Mouse (Mus musculus) embryonic facial prominence, embryonic 14.5 days (tissue): Measurements from ENCODE around the gene Tpm4. TPM values are rescaled to one million over a fixed set of nuclear protein-coding genes. Genes with fewer than 3 reads are reported as not detected.
A peak's percentile ranks its signal among the peaks of the same experiment; 100 is the strongest.

Experiments
- ATAC-seq: fragments of 200-750 bp; cut with Nextera tagmentation; 2 replicates; pipeline ENCODE4 v1.8.0; 2017; ENCODE audit warnings: low read depth, moderate number of reproducible peaks, moderate TSS enrichment
- DNase-seq: peaks from one replicate; pipeline ENCODE4 v3.0.0-alpha.2; 2015; ENCODE audit warnings: low spot score
- H3K27ac ChIP-seq: fragments of 300-500 bp; sonication (generic); replicated peaks from 2 replicates; pipeline ENCODE4 v1.5.1; 2014; ENCODE audit warnings: low read depth, mild to moderate bottlenecking, low read length, moderate library complexity
- H3K27me3 ChIP-seq: fragments of 300-500 bp; sonication (generic); replicated peaks from 2 replicates; pipeline ENCODE4 v1.6.1; 2014; ENCODE audit warnings: low read length; ENCODE audit not compliant: control insufficient read depth, insufficient read depth
- H3K36me3 ChIP-seq: fragments of 300-500 bp; sonication (generic); 2 replicates; pipeline ENCODE4 v1.6.1; 2014; ENCODE audit warnings: low read length, mixed read lengths; ENCODE audit not compliant: control insufficient read depth, insufficient read depth
- H3K4me1 ChIP-seq: fragments of 300-500 bp; sonication (generic); 2 replicates; pipeline ENCODE4 v1.6.1; 2014; ENCODE audit warnings: antibody characterized with exemption, low read length; ENCODE audit not compliant: control insufficient read depth, insufficient read depth
- H3K4me2 ChIP-seq: fragments of 300-500 bp; sonication (generic); 2 replicates; pipeline ENCODE4 v1.6.1; 2014; ENCODE audit warnings: low read depth, mild to moderate bottlenecking, low read length, moderate library complexity, mixed read lengths
- H3K4me3 ChIP-seq: fragments of 300-500 bp; sonication (generic); 2 replicates; pipeline ENCODE4 v1.5.1; 2014; ENCODE audit warnings: low read depth, mild to moderate bottlenecking, low read length
- H3K9ac ChIP-seq: fragments of 300-500 bp; sonication (generic); 2 replicates; pipeline ENCODE4 v1.6.1; 2014; ENCODE audit warnings: low read depth, mild to moderate bottlenecking, low read length, moderate library complexity, mixed read lengths
- H3K9me3 ChIP-seq: fragments of 300-500 bp; sonication (generic); 2 replicates; pipeline ENCODE4 v1.6.1; 2016; ENCODE audit warnings: low read length; ENCODE audit not compliant: control insufficient read depth
- WGBS: fragments of 180-500 bp; shearing (Covaris S2); extraction: QIAGEN DNeasy Blood & Tissue Kit; methylation state at CpG from one replicate; pipeline ENCODE4 v1.1.7; 2014; 5-methylcytosine and 5-hydroxymethylcytosine counted together
- polyA plus RNA-seq: library from polyadenylated mRNA; unstranded; fragments of >200 nt; fragmentation: Nextera tagmentation; extraction: Ambion mirVana; gene quantifications from 2 replicates; pipeline ENCODE4 v1.2.1, GENCODE M21; 2014

Gene Tpm4
- polyA plus RNA-seq, 1 experiment from 2014 or later, result 572 TPM

DNA sequence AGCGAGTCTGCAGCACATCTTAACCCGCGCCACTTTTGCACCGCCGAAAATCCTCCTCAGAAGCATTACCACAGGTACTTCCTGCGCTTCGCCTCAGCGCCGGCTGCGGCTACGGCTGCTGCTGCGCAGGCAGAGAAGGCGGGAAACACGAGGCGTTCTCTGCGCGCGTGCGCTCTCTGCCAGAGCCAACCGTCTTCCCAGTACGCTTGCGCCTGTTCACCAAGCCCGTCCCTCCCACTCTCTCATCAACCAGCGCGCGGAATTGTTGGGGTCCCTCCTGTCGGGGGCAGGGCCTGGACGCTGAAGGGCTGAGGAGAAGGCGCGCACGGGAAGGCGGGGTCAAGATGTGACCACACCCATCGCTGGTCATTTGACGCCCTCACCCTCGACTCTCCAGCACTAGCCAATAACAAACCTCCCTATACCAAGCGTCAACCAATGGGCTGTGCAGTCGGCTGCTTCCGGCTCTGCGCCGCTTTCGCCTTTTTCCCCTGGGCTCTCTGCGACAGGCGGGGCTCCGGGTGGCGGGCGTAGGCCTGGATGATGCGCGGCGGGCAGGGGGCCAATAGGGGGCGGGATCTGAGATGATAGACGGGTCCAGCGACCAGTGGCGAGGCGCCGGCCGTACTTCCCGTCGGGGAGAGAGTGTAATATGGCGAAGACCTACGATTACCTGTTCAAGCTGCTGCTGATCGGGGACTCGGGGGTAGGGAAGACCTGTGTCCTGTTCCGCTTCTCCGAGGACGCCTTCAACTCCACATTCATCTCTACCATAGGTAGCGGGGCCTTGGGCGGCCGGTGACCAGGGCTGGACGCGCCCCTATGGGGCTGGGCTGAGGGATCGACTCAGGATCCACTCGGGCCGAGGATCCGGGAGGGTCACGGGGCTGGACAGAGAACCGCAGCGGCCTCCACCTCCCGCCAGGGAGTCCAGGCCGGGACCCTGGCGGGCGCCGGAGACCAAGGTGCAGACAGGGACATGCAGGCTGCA, 26.2 kb downstream of the Tpm4 start, which contains the start of gene Rab8a:
Rab8a (plus strand) TSS at position 494 of the 991 bp plus-strand sequence.
- under 1% methylated on average over 70 of the region's 82 CpGs for WGBS
- peak within 1 kb of the TSS; percentile 92 for H3K4me3 ChIP-seq

DNA sequence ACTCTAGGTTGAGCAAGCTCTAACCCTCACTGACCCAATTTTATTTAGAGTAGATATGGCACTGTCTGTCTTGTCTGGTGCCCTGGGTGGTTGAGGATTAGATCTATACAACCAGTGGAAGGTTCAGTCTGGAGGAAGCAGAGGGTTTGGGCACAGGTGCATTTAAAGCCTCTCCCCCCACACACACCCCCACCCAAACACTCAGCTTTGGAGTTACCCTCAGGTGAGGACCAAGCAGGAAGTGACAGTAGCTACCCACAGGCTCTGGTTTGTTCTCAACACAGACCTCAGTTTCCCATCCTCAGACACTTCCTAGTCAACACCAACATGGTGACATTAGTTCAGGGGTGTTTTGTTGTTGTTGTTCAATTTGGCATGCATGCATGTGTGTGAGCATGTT, 28.0 kb downstream of the Tpm4 start:
- no peaks in the 10 kb centered on the region for H3K27me3 ChIP-seq
- no peaks in the 10 kb centered on the region for H3K9me3 ChIP-seq
- no peak overlapping the region for H3K9ac ChIP-seq
- H3K4me2 ChIP-seq, result no peak overlapping the region
- ATAC-seq (no peak), DNase-seq (no peak)
- 0 out of 2 replicates have a peak, but pooled peaks cover 14% of the 10 kb centered on the region for H3K36me3 ChIP-seq
- no peak overlapping the region for H3K27ac ChIP-seq
- H3K4me3 ChIP-seq, result no peak overlapping the region
- peaks cover 20% of the 10 kb centered on the region for H3K4me1 ChIP-seq

More for the DNA sequence above, 26.2 kb downstream of the Tpm4 start, which contains the start of gene Rab8a:
- H3K27ac ChIP-seq, result peak within 1 kb of the TSS; percentile 77
- peak within 1 kb of the TSS; percentile 91 for H3K9ac ChIP-seq
- ATAC-seq (peak; percentile 99), DNase-seq (peak; percentile 100)
- 0 out of 2 replicates have a peak, but pooled peaks cover 14% of the 10 kb centered on the region for H3K36me3 ChIP-seq
- no peaks in the 10 kb centered on the region for H3K9me3 ChIP-seq
- peaks cover 20% of the 10 kb centered on the region for H3K4me1 ChIP-seq
- H3K4me2 ChIP-seq, result peak within 1 kb of the TSS; percentile 94
- H3K27me3 ChIP-seq, result no peaks in the 10 kb centered on the region

DNA sequence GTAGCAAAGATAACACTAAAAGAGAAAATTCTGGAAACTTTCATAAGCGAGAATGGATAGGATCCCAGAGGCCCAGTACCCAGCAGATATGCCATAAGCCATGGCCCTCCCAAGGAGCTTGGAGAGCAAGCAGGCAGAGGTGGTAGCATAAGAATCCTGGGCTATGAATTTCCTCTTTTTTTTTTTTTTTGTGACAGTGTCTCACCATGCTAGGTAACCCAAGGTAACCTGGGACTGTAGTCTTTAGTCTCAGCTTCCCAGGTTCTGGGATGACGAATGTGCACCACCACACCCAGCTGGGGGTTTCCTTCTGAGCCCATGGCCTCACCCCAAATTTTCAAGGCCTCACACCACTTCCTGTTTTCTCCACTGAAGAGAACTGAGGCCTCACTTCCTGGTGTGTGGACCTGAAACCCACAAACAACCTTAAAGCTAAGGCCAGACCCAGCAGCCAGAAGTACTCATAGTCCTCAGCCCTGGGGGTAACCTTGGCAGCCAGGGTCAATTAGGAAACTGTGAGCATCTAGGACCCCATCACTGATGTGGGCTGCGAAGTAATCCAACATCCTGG, 34.4 kb downstream of the Tpm4 start:
- H3K27me3 ChIP-seq, result no peaks in the 10 kb centered on the region
- no peak for DNase-seq
- H3K9me3 ChIP-seq, result no peaks in the 10 kb centered on the region
- H3K4me3 ChIP-seq, result no peak overlapping the region
- peaks cover 76% of the 10 kb centered on the region for H3K36me3 ChIP-seq
- H3K4me1 ChIP-seq, result no peaks in the 10 kb centered on the region
- no peak overlapping the region for H3K4me2 ChIP-seq
- 91% methylated on average over 3 of the region's 3 CpGs for WGBS
- ATAC-seq, result no peak
- H3K27ac ChIP-seq, result no peak overlapping the region
- no peak overlapping the region for H3K9ac ChIP-seq

DNA sequence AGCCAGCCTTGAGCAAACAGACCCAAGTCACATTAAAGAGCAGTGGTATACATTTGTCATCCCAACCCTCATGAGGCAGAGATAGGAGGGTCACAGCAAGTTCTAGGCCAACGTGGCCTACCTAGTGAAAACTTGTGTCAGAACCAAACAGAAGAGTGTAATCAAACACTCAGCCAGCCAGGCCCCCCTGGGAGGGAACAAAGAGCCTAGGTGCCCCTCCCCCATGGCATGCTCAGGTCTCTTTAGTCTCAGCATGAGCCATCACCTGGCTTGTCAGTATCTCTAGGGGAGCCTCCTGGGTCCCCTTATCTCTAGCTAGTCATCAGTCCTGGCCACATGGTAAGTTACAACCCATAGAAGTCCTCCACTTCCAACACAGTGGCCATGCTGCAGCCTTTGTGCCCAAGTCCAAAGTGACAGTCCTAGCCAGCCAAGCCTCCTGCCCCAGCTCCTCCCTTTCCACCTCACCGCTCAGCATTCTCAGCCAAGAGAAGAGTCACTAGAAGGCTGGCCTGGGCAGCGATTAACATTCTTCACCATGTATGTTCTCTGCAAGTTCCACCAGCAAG, 35.0 kb downstream of the Tpm4 start:
- whole genome bisulfite sequencing, result 75% methylated on average over 3 of the region's 3 CpGs
- DNase-seq (no peak), ATAC-seq (no peak)
- Histone ChIP-seq H3K4me2 (no peak overlapping the region), H3K27me3 (no peaks in the 10 kb centered on the region), H3K27ac (no peak overlapping the region), H3K36me3 (peaks cover 76% of the 10 kb centered on the region), H3K4me3 (no peak overlapping the region), H3K4me1 (no peaks in the 10 kb centered on the region), H3K9me3 (no peaks in the 10 kb centered on the region), H3K9ac (no peak overlapping the region)

DNA sequence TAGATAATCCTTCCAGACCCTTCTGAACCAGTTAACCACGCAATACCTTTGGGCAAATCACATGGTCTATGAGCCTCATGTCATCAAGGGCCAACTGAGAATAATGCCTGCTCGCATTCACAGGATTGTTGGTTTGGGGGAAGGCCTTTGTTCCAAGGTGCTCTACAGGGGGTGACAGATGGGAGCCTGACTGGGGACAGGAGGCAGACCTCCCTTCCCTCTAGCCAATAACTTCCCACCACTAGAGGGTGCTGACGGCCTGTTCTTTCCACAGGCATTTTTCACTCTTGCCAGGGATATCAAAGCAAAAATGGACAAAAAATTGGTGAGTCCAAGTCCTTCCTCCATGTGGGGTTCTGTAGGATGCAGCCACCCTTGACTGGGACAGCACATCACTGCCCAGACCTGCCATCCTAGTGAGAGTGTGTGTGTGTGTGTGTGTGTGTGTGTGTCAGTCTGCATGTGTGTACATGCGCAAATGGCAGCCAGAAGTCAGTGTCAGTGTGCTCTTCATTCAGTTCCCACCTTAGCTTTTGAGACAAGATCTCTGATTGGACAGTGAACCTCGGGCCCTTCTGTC, 42.7 kb downstream of the Tpm4 start:
- Histone ChIP-seq H3K36me3 (peaks cover 91% of the 10 kb centered on the region), H3K9me3 (no peaks in the 10 kb centered on the region), H3K27me3 (no peaks in the 10 kb centered on the region), H3K9ac (no peak overlapping the region), H3K4me1 (no peaks in the 10 kb centered on the region), H3K27ac (no peak overlapping the region), H3K4me3 (no peak overlapping the region), H3K4me2 (no peak overlapping the region)
- ATAC-seq, result peak; percentile 68; the same call in 1 of the 2 replicates
- WGBS, result 65% methylated on average over 5 of the region's 5 CpGs
- DNase-seq, result peak; percentile 67

DNA sequence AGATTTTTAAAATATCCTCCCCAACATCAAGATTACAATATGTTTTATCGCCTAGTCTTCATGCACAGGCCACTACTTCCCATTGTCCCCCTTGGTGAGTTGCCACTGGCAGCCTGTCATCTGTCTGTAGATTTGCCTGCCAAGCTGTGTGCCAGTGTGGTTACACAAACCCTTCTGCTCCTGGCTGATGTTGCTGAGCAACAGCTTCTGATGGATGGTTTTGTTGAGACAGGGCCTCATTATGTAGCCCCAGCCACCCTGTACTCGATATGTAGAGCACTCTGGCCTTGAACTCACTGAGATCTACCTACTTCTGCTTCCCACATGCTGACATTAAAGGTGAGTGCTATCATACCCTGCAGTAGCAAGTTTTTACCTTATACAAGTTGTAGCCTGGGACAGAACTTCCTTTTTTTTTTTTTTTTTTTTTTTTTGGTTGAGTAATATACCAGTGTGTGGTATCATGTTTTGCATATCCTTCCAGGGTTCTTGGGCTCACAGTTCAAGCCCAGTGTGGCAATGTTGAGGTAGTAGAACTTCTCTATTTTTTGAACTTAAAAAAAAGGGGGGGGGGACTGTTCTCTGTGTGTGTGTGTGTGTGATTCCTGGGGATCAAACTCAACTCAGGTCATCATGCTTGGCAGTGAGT, 48.9 kb downstream of the Tpm4 start:
- H3K27ac ChIP-seq, result no peak overlapping the region
- no peak overlapping the region for H3K4me3 ChIP-seq
- WGBS, result 75% methylated on average over 2 of the region's 2 CpGs
- H3K9me3 ChIP-seq, result no peaks in the 10 kb centered on the region
- no peak for ATAC-seq
- H3K27me3 ChIP-seq, result no peaks in the 10 kb centered on the region
- peaks cover 30% of the 10 kb centered on the region for H3K36me3 ChIP-seq
- H3K9ac ChIP-seq, result no peak overlapping the region
- DNase-seq, result no peak
- no peak overlapping the region for H3K4me2 ChIP-seq
- no peaks in the 10 kb centered on the region for H3K4me1 ChIP-seq

DNA sequence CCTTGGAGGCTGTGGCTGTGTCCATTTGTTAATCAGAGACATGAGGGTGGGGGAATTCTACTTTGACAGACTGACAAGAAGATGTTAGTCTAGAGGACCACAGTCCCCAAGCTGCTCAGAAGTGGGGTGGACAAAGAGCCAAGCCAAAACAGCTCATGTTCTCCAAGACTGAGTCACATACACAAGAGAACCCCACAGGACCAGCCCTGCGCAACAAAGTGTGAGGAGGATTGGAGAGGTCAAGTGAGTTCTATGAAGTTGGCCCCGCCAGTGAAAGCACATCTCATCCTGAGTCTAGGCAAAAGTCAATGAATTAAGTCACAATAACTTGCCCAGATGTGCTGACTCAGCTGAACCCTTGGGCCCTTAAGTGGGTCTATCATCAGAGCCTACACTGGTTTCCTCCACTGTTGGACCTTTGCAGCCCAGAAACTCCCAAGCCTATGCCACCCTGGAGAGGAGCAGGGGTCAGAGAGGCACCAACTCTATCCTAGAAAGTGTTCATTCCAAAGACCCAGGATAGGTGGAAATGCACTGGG, 53.1 kb downstream of the Tpm4 start:
- ATAC-seq, result no peak
- 85% methylated on average over 2 of the region's 2 CpGs for WGBS
- Histone ChIP-seq H3K4me3 (no peak overlapping the region), H3K27me3 (no peaks in the 10 kb centered on the region), H3K9ac (no peak overlapping the region), H3K4me2 (no peak overlapping the region), H3K9me3 (no peaks in the 10 kb centered on the region), H3K27ac (no peak overlapping the region), H3K4me1 (no peaks in the 10 kb centered on the region), H3K36me3 (no peaks in the 10 kb centered on the region)
- no peak for DNase-seq
